Comparison of ENCODE assay signal across 20 mouse cellular contexts in the genomic region with DNA sequence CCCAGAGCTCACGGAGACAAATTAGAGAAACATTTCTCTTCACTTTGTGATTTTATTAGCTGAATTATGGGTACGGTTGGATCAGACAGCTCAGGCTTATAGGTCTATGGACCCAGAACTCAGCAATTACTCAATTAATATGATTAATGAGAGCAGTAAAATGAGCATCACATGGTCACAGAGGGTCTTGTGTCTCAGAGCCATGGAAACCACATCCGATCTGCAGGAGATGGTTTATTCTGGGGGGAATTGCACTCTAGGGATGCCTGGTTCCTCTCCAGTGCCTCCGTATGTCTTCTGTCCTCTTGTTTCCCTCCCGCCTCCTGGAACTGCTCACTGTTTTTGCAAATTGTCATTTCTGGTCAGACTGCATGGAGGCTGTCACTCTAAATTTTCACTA.
A peak's percentile ranks its signal among the peaks of the same experiment; 100 is the strongest.
DNase-seq lines count a peak whose midpoint lies in the region; ATAC-seq and TF ChIP-seq lines count a peak whose summit lies in the region.
"Had no signal": no experiment of that assay in that cellular context is flagged by ENCODE, and none has a peak within 500 bp of the region (broad histone marks: within the 10 kb centered on the region; RNA-seq: fewer than 3 reads in every experiment).

No protein-coding gene starts in this region.

- no peak for DNase-seq in hindbrain, postnatal 0 days (ENCODE audit: low spot score)
- peak; percentile 37 for DNase-seq in kidney, postnatal 0 days (ENCODE audit: low spot score)
- DNase-seq in natural killer cell, adult 2 months (ENCODE audit: low spot score in 2 of 2) = no peak
- no peak for DNase-seq in retina, embryonic 14.5 days (ENCODE audit: low spot score)
- DNase-seq: adrenal gland, postnatal 10 days; cerebellum, adult 11-12 months; cerebellum, adult 9-10 months; cerebellum, postnatal 25 days; gastrocnemius, postnatal 10 days; heart, adult 2 months; heart, postnatal 14 days had no signal

- H3K27ac ChIP-seq in hindbrain, embryonic 12.5 days = no peak overlapping the region
- H3K27ac ChIP-seq in hindbrain, postnatal 0 days = no peak overlapping the region
- no peak overlapping the region for H3K27ac ChIP-seq in kidney, postnatal 0 days
- no peak overlapping the region for H3K27ac ChIP-seq in kidney, embryonic 15.5 days
- no peak overlapping the region for H3K27ac ChIP-seq in hindbrain, embryonic 15.5 days (replicated peaks)
- H3K27ac ChIP-seq in neural tube, embryonic 13.5 days (replicated peaks) = 0 out of 2 replicates have a peak overlapping the region, but pooled peaks have one; percentile 43
- H3K27ac ChIP-seq: embryonic facial prominence, embryonic 12.5 days; forebrain, embryonic 12.5 days; heart, adult 2 months; heart, embryonic 15.5 days had no signal

- no peak for TF ChIP-seq CTCF in hindbrain, postnatal 0 days (IDR thresholded peaks at IDR 0.05; ENCODE audit: low read depth)
- TF ChIP-seq CTCF in kidney, postnatal 0 days (IDR thresholded peaks at IDR 0.05; ENCODE audit: low read depth) = no peak

- WGBS in hindbrain, embryonic 12.5 days = 56% methylated on average over 5 of the region's 5 CpGs
- WGBS in hindbrain, postnatal 0 days = 52% methylated on average over 5 of the region's 5 CpGs
- WGBS in kidney, postnatal 0 days = 35% methylated on average over 5 of the region's 5 CpGs
- 45% methylated on average over 5 of the region's 5 CpGs for WGBS in kidney, embryonic 15.5 days
- WGBS in hindbrain, embryonic 15.5 days = 35% methylated on average over 5 of the region's 5 CpGs
- 25% methylated on average over 5 of the region's 5 CpGs for WGBS in neural tube, embryonic 13.5 days

- no peak overlapping the region for H3K4me3 ChIP-seq in hindbrain, embryonic 12.5 days
- H3K4me3 ChIP-seq in hindbrain, postnatal 0 days (ENCODE audit: low read length) = no peak overlapping the region
- no peak overlapping the region for H3K4me3 ChIP-seq in kidney, postnatal 0 days (replicated peaks; ENCODE audit: low read depth, low read length)
- no peak overlapping the region for H3K4me3 ChIP-seq in kidney, embryonic 15.5 days (replicated peaks)
- H3K4me3 ChIP-seq in hindbrain, embryonic 15.5 days = no peak overlapping the region
- no peak overlapping the region for H3K4me3 ChIP-seq in neural tube, embryonic 13.5 days
- H3K4me3 ChIP-seq: embryonic facial prominence, embryonic 12.5 days; forebrain, embryonic 12.5 days; heart, adult 2 months; heart, embryonic 15.5 days had no signal

- no peak overlapping the region for H3K4me2 ChIP-seq in hindbrain, embryonic 12.5 days (replicated peaks)
- no peak overlapping the region for H3K4me2 ChIP-seq in hindbrain, postnatal 0 days (ENCODE audit: low read depth, low read length)
- no peak overlapping the region for H3K4me2 ChIP-seq in kidney, postnatal 0 days (ENCODE audit: low read length)
- H3K4me2 ChIP-seq in kidney, embryonic 15.5 days = no peak overlapping the region
- H3K4me2 ChIP-seq in hindbrain, embryonic 15.5 days = no peak overlapping the region
- no peak overlapping the region for H3K4me2 ChIP-seq in neural tube, embryonic 13.5 days
- H3K4me2 ChIP-seq: embryonic facial prominence, embryonic 12.5 days; forebrain, embryonic 12.5 days; heart, embryonic 11.5 days; heart, embryonic 15.5 days had no signal

- ATAC-seq in hindbrain, embryonic 12.5 days (ENCODE audit: low FRiP score) = peak; percentile 35; the same call in 1 of the 2 replicates
- ATAC-seq in hindbrain, postnatal 0 days = no peak
- no peak for ATAC-seq in kidney, postnatal 0 days (replicated peaks; ENCODE audit: low FRiP score, low read depth)
- no peak for ATAC-seq in kidney, embryonic 15.5 days (replicated peaks; ENCODE audit: low FRiP score)
- 0 out of 2 replicates have a peak, but pooled peaks have one; percentile 34 for ATAC-seq in hindbrain, embryonic 15.5 days (ENCODE audit: low FRiP score, low read depth)
- peak; percentile 55 for ATAC-seq in neural tube, embryonic 13.5 days (ENCODE audit: low read depth)
- ATAC-seq: forebrain, embryonic 16.5 days had no signal

- peaks cover 5% of the 10 kb centered on the region for H3K4me1 ChIP-seq in hindbrain, embryonic 12.5 days
- no peaks in the 10 kb centered on the region for H3K4me1 ChIP-seq in hindbrain, postnatal 0 days (ENCODE audit: insufficient read depth, low read length)
- no peaks in the 10 kb centered on the region for H3K4me1 ChIP-seq in kidney, postnatal 0 days (replicated peaks; ENCODE audit: insufficient read depth, low read length)
- H3K4me1 ChIP-seq in kidney, embryonic 15.5 days = no peaks in the 10 kb centered on the region
- 0 out of 2 replicates have a peak, but pooled peaks cover 7% of the 10 kb centered on the region for H3K4me1 ChIP-seq in hindbrain, embryonic 15.5 days (replicated peaks)
- peaks cover 14% of the 10 kb centered on the region for H3K4me1 ChIP-seq in neural tube, embryonic 13.5 days (replicated peaks)
- H3K4me1 ChIP-seq: embryonic facial prominence, embryonic 12.5 days; heart, embryonic 15.5 days had no signal

- no peaks in the 10 kb centered on the region for H3K36me3 ChIP-seq in hindbrain, embryonic 12.5 days
- H3K36me3 ChIP-seq in hindbrain, postnatal 0 days (ENCODE audit: insufficient read depth, low read length) = no peaks in the 10 kb centered on the region
- H3K36me3 ChIP-seq in kidney, postnatal 0 days (ENCODE audit: insufficient read depth, low read length) = no peaks in the 10 kb centered on the region
- no peaks in the 10 kb centered on the region for H3K36me3 ChIP-seq in kidney, embryonic 15.5 days
- H3K36me3 ChIP-seq in hindbrain, embryonic 15.5 days = no peaks in the 10 kb centered on the region
- no peaks in the 10 kb centered on the region for H3K36me3 ChIP-seq in neural tube, embryonic 13.5 days
- H3K36me3 ChIP-seq: embryonic facial prominence, embryonic 12.5 days; forebrain, embryonic 12.5 days; heart, embryonic 15.5 days had no signal

- H3K9me3 ChIP-seq in hindbrain, embryonic 12.5 days (replicated peaks) = no peaks in the 10 kb centered on the region
- no peaks in the 10 kb centered on the region for H3K9me3 ChIP-seq in hindbrain, postnatal 0 days (ENCODE audit: low read length)
- no peaks in the 10 kb centered on the region for H3K9me3 ChIP-seq in kidney, postnatal 0 days (replicated peaks; ENCODE audit: low read length)
- H3K9me3 ChIP-seq in kidney, embryonic 15.5 days (replicated peaks) = no peaks in the 10 kb centered on the region
- H3K9me3 ChIP-seq in hindbrain, embryonic 15.5 days = no peaks in the 10 kb centered on the region
- no peaks in the 10 kb centered on the region for H3K9me3 ChIP-seq in neural tube, embryonic 13.5 days
- H3K9me3 ChIP-seq: embryonic facial prominence, embryonic 12.5 days; forebrain, embryonic 12.5 days; heart, embryonic 15.5 days had no signal

- no peak overlapping the region for H3K9ac ChIP-seq in hindbrain, embryonic 12.5 days
- H3K9ac ChIP-seq in hindbrain, postnatal 0 days (replicated peaks; ENCODE audit: low read length) = no peak overlapping the region
- H3K9ac ChIP-seq in kidney, postnatal 0 days (ENCODE audit: low read depth, low read length) = no peak overlapping the region
- no peak overlapping the region for H3K9ac ChIP-seq in kidney, embryonic 15.5 days
- H3K9ac ChIP-seq in hindbrain, embryonic 15.5 days = no peak overlapping the region
- H3K9ac ChIP-seq in neural tube, embryonic 13.5 days = no peak overlapping the region
- H3K9ac ChIP-seq: embryonic facial prominence, embryonic 12.5 days; forebrain, embryonic 12.5 days; heart, embryonic 15.5 days had no signal

- H3K27me3 ChIP-seq in hindbrain, embryonic 12.5 days = no peaks in the 10 kb centered on the region
- H3K27me3 ChIP-seq in hindbrain, postnatal 0 days (ENCODE audit: insufficient read depth, low read length) = no peaks in the 10 kb centered on the region
- H3K27me3 ChIP-seq in kidney, postnatal 0 days (ENCODE audit: insufficient read depth, low read length) = no peaks in the 10 kb centered on the region
- H3K27me3 ChIP-seq in kidney, embryonic 15.5 days = no peaks in the 10 kb centered on the region
- H3K27me3 ChIP-seq in hindbrain, embryonic 15.5 days = no peaks in the 10 kb centered on the region
- H3K27me3 ChIP-seq in neural tube, embryonic 13.5 days = peaks cover 3% of the 10 kb centered on the region; the same call in 1 of the 2 replicates
- H3K27me3 ChIP-seq: embryonic facial prominence, embryonic 12.5 days; forebrain, embryonic 12.5 days; heart, embryonic 15.5 days had no signal

Comparison
In these comparisons a context has a peak if more than half of its experiments do, and no peak if none do; other contexts are left out.
1. ATAC-seq: peak in hindbrain, embryonic 12.5 days (single experiment), hindbrain, embryonic 15.5 days (single experiment) and neural tube, embryonic 13.5 days (single experiment); none in hindbrain, postnatal 0 days (single experiment), kidney, postnatal 0 days (single experiment) and kidney, embryonic 15.5 days (single experiment).